Mouse (Mus musculus) erythroblast, embryonic 14.5 days (primary cell): ENCODE data around the gene 4933428G20Rik.

ENCODE experiments used
- GATA1 ChIP-seq: IDR thresholded peaks from 2 replicates; pipeline ENCODE4 v1.6.1; 2012; ENCODE audit warnings: low read length, inconsistent platforms, mixed read lengths
- TAL1 ChIP-seq: IDR thresholded peaks from 3 replicates; pipeline ENCODE4 v1.6.1; 2012; ENCODE audit warnings: low read length, inconsistent platforms, mixed read lengths

GRCm38 (mm10) chr11:97536083-97536747 lies 36.1 kb upstream of the 4933428G20Rik start:
- TF ChIP-seq GATA1 (no peak), TAL1 (no peak)
